Mouse (Mus musculus) heart, embryonic 11.5 days (tissue): Measurements from ENCODE around the gene Zfp467. TPM values are rescaled to one million over a fixed set of nuclear protein-coding genes. Genes with fewer than 3 reads are reported as not detected.

ENCODE experiments used
- ATAC-seq: fragments of 200-750 bp; cut with Nextera tagmentation; replicated peaks from 2 replicates; pipeline ENCODE4 v1.8.0; 2017; ENCODE audit warnings: moderate library complexity; ENCODE audit not compliant: insufficient number of reproducible peaks, low FRiP score, low TSS enrichment
- H3K27ac ChIP-seq: fragments of 300-500 bp; sonication (generic); 2 replicates; pipeline ENCODE4 v1.5.1; 2014; ENCODE audit warnings: mild to moderate bottlenecking, low read depth, low read length
- H3K27me3 ChIP-seq: fragments of 300-500 bp; sonication (generic); 2 replicates; pipeline ENCODE4 v1.6.1; 2014; ENCODE audit warnings: mild to moderate bottlenecking, low read length, mixed read lengths; ENCODE audit not compliant: control insufficient read depth, insufficient read depth
- H3K36me3 ChIP-seq: fragments of 300-500 bp; sonication (generic); 2 replicates; pipeline ENCODE4 v1.6.1; 2014; ENCODE audit warnings: mild to moderate bottlenecking, low read length, moderate library complexity, mixed read lengths; ENCODE audit not compliant: control insufficient read depth, insufficient read depth
- H3K4me1 ChIP-seq: fragments of 300-500 bp; sonication (generic); 2 replicates; pipeline ENCODE4 v1.6.1; 2014; ENCODE audit warnings: low read length; ENCODE audit not compliant: control insufficient read depth, insufficient read depth
- H3K4me2 ChIP-seq: fragments of 300-500 bp; sonication (generic); 2 replicates; pipeline ENCODE4 v1.6.1; 2014; ENCODE audit warnings: mild to moderate bottlenecking, moderate library complexity
- H3K4me3 ChIP-seq: fragments of 300-500 bp; sonication (generic); 2 replicates; pipeline ENCODE4 v1.5.1; 2014; ENCODE audit warnings: low read depth, low read length
- H3K9ac ChIP-seq: fragments of 300-500 bp; sonication (generic); 2 replicates; pipeline ENCODE4 v1.6.1; 2014; ENCODE audit warnings: mild to moderate bottlenecking, low read depth, low read length, moderate library complexity
- H3K9me3 ChIP-seq: fragments of 300-500 bp; sonication (generic); replicated peaks from 2 replicates; pipeline ENCODE4 v1.6.1; 2016; ENCODE audit warnings: low read length; ENCODE audit not compliant: control insufficient read depth
- WGBS: fragments of 180-500 bp; shearing (Covaris S2); extraction: QIAGEN DNeasy Blood & Tissue Kit; methylation state at CpG from one replicate; pipeline ENCODE4 v1.1.7; 2014; ENCODE audit not compliant: insufficient replicate concordance; 5-methylcytosine and 5-hydroxymethylcytosine counted together
- polyA plus RNA-seq: library from polyadenylated mRNA; unstranded; fragments of >200 nt; fragmentation: Nextera tagmentation; extraction: Ambion mirVana; gene quantifications from 2 replicates; pipeline ENCODE4 v1.2.1, GENCODE M21; 2014

Zfp467 gene
- 17.3 and 17.8 TPM in 2 replicates for polyA plus RNA-seq

DNA sequence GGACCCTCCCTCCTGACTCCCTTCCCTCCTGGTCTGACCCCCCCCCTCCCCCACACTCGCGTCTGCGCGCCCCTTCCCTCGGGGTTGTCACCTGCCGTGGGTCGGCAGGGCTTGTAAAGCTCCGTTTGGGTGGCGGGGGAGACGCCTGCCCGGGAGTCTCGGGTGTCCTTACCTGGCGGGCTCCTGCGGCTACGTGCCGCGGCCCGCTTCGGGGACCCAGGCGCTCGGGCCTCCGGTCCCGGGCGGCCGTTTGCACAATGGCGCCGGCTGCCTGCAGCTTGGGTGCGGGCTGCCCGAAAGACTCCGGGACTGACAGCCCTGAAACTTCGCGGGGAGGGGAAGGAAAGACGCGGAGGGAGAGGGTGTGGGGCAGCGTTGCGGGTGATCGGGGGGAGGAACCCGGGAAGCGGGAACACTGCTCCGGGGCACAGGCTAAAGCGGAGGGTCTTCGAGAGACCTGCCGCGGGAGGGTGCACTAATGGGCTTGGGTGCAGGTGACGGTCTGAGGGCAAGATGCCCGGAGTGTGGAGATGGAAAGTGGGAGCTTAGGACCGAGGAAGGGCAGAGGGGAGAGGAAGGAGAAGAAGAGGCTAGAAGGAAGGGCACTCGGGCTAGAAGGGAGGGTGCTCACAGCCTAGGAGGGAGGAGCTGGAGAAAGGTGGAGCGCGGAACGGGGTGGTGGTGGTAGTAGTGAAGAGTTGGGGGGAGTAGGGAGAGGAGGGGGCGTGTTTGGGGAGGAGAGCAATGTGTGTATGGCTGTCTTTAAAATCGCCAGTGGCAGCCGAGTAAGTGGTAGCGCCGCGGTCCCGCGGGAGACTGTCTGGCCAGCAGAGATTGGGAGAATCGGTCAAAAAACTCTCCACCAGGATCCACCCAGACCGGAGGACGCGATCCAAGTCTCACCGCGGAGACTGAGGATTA lies at the start of gene Zfp467:
Gene Zfp467, minus strand, starts transcription at position 645 of the 921 bp plus-strand sequence.
- Histone ChIP-seq H3K9me3 (no peaks in the 10 kb centered on the region), H3K4me2 (peak within 1 kb of the TSS; percentile 94), H3K27ac (peak within 1 kb of the TSS; percentile 84), H3K9ac (peak within 1 kb of the TSS; percentile 85), H3K36me3 (peaks cover 11% of the 10 kb centered on the region), H3K27me3 (no peaks in the 10 kb centered on the region), H3K4me3 (peak within 1 kb of the TSS; percentile 77), H3K4me1 (peaks cover 11% of the 10 kb centered on the region; the same call in 1 of the 2 replicates)
- ATAC-seq, result peak; percentile 24; the same call in 1 of the 2 replicates
- under 1% methylated on average over 64 of the region's 65 CpGs for WGBS

DNA sequence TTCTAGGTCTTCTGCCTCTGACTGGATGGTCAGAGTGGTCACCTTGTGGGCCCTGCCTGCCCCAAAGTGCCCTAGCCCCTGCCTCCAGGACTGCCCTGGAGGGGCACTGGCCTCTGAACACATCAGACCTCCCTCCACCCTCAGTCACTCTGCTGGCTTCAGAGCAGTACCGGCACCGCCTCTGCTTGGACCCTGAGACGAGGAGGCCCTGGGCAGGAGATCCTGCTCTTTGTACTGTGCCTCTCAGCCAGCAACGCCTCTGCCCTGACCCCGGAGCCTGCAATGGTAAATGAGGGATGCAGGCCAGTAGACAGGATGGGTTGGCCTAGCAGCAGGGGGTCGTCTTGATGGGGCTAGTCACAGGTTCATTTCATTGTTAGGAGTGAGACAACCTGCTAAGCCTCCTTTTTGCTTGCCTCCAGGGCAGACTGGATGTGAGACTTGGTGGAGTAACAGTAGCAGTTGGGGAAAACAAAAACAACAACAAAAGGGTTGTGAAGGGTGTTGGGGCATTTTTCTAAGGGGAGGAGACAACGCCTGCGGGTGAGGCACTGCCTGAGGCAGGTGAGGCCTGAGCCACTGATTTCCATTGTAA lies 47.6 kb upstream of the Zfp467 start:
- Histone ChIP-seq H3K4me2 (no peak overlapping the region), H3K27ac (no peak overlapping the region), H3K4me1 (peaks cover 5% of the 10 kb centered on the region; the same call in 1 of the 2 replicates), H3K4me3 (no peak overlapping the region), H3K9ac (no peak overlapping the region), H3K36me3 (no peaks in the 10 kb centered on the region), H3K9me3 (no peaks in the 10 kb centered on the region), H3K27me3 (peaks cover 6% of the 10 kb centered on the region; the same call in 1 of the 2 replicates)
- WGBS, result 30% methylated on average over 8 of the region's 8 CpGs
- ATAC-seq, result no peak

DNA sequence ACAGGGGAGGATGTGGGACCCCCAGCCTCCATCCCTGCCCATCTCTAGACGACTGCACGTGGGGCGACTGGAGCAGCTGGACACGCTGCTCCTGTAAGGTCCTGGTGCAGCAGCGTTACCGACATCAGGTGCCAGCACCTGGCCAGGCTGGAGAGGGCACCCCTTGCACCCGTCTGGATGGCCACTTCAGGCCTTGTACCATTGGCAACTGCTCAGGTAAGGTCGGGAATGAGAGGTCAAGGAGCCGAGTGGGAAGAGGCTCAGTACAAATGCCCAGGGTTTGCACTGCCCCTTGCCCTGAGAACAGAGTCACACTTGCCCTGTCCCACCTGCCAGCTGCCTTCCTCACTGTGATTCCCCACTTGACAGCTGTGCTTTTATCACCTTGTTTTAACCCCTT lies 45.7 kb upstream of the Zfp467 start:
- Histone ChIP-seq H3K9ac (no peak overlapping the region), H3K9me3 (no peaks in the 10 kb centered on the region), H3K4me3 (no peak overlapping the region), H3K36me3 (no peaks in the 10 kb centered on the region), H3K4me2 (no peak overlapping the region), H3K27me3 (peaks cover 6% of the 10 kb centered on the region; the same call in 1 of the 2 replicates), H3K4me1 (peaks cover 14% of the 10 kb centered on the region), H3K27ac (no peak overlapping the region)
- WGBS, result 53% methylated on average over 9 of the region's 9 CpGs
- ATAC-seq, result no peak

DNA sequence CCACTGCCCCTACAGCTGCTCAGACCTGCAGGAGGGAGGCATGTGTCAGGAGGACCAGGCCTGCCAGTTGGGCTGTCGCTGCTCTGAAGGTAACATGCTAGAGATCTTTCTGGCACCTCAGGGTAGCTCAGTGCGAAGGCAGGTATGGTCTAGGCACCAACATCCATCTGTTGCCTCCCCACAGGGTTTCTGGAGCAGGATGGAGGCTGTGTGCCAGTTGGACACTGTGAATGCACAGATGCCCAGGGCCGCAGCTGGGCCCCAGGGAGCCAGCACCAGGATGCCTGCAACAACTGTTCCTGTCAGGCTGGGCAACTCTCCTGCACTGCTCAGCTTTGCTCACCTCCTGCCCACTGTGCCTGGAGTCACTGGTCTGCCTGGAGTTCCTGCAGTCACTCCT lies 44.1 kb upstream of the Zfp467 start:
- peaks cover 10% of the 10 kb centered on the region for H3K27me3 ChIP-seq
- H3K9ac ChIP-seq, result no peak overlapping the region
- H3K9me3 ChIP-seq, result no peaks in the 10 kb centered on the region
- no peak for ATAC-seq
- H3K36me3 ChIP-seq, result no peaks in the 10 kb centered on the region
- H3K27ac ChIP-seq, result no peak overlapping the region
- no peak overlapping the region for H3K4me3 ChIP-seq
- H3K4me2 ChIP-seq, result no peak overlapping the region
- 88% methylated on average over 3 of the region's 3 CpGs for WGBS
- peaks cover 14% of the 10 kb centered on the region for H3K4me1 ChIP-seq

DNA sequence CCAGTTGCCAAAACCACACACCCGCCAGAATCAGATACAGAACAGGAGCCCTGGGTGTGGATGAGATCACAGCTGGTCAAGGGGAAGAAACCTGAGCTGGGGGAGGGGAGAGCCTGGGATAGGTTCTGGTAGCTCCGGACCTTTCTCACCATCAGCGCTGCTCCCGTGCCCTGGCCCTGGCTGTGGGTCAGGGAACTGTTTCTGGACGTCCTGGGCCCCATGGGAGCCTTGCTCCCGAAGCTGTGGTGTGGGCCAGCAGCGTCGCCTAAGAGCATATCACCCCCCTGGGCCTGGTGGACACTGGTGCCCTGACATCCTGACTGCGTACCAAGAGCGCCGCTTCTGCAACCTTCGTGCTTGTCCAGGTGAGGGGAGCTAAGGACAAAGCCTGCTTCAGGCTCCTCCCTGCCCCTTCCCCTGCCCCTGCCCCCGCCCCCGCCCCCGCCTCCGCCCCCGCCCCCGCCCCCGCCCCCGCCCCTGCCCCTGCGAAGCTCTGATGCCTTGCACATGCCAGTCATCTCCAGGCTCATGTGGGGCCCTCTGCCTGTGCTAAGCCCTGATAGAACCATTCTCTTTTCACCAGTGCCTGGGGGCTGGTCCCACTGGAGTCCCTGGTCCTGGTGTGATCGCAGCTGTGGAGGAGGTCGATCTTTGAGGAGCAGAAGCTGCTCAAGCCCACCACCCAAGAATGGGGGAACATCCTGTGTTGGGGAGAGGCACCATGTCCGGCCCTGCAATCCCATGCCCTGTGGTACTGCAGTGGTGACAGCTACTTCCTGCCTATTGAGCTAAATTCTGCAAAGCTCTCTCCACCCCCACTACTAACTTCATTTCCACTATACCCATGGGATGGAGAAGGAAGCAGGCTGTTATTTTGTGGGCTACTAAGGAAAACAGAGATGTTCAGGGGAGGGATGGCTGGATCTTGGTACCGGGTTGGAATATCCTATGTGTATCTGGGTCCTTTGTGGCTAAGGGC lies 42.4 kb upstream of the Zfp467 start:
- H3K27ac ChIP-seq, result peak overlapping the region; percentile 46; the same call in 1 of the 2 replicates
- no peaks in the 10 kb centered on the region for H3K36me3 ChIP-seq
- peak; percentile 52 for ATAC-seq
- peak overlapping the region; percentile 64 for H3K9ac ChIP-seq
- no peaks in the 10 kb centered on the region for H3K9me3 ChIP-seq
- H3K4me2 ChIP-seq, result peak overlapping the region; percentile 63
- peaks cover 13% of the 10 kb centered on the region for H3K27me3 ChIP-seq
- 11% methylated on average over 16 of the region's 25 CpGs for WGBS
- H3K4me3 ChIP-seq, result peak overlapping the region; percentile 21
- H3K4me1 ChIP-seq, result peaks cover 14% of the 10 kb centered on the region

DNA sequence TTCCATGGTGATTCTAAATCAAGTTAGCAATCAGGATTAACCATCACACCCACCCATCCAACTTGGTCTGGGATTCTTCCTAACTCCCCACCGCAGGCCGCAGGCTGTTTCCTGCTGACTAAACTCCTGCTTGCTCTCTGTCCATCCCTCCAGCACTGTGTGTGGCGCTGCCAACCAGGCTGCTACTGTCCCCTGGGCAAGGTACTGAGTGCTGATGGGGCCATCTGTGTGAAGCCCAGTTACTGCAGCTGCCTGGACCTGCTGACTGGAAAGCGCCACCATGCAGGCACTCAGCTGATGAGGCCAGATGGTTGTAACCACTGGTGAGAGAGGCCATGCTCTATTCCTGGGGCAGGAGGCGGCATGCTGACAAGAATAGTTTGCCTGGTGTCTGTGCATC lies 36.9 kb upstream of the Zfp467 start:
- no peak for ATAC-seq
- H3K9ac ChIP-seq, result no peak overlapping the region

DNA sequence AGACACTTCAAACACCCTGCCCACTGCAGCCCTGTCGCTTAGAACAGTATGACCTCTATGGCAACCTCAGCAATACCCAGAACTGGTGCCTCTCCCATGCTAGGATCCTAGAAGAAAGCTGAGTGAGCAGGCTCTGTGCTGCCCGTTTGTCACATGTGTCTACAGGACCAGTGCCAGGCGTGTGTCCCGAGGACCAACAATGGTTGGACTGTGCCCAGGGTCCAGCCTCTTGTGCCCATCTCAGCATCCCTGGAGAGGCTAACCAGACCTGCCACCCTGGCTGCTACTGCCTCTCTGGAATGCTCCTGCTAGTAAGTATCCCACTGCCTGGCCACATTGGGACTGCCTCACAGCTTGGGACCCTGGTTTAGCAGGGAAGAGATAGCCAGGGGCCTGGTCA lies 32.8 kb upstream of the Zfp467 start:
- 70% methylated on average over 4 of the region's 4 CpGs for WGBS
- Histone ChIP-seq H3K9me3 (no peaks in the 10 kb centered on the region), H3K27me3 (no peaks in the 10 kb centered on the region; the same call in none of the 2 replicates), H3K4me1 (peaks cover 5% of the 10 kb centered on the region), H3K4me2 (no peak overlapping the region), H3K36me3 (no peaks in the 10 kb centered on the region), H3K4me3 (no peak overlapping the region), H3K27ac (no peak overlapping the region), H3K9ac (no peak overlapping the region)
- ATAC-seq, result no peak

More for the DNA sequence above, 36.9 kb upstream of the Zfp467 start:
- 70% methylated on average over 5 of the region's 5 CpGs for WGBS
- peaks cover 5% of the 10 kb centered on the region; the same call in 1 of the 2 replicates for H3K4me1 ChIP-seq
- peaks cover 6% of the 10 kb centered on the region for H3K27me3 ChIP-seq
- no peaks in the 10 kb centered on the region for H3K9me3 ChIP-seq
- H3K4me2 ChIP-seq, result no peak overlapping the region
- no peak overlapping the region for H3K4me3 ChIP-seq
- no peaks in the 10 kb centered on the region for H3K36me3 ChIP-seq
- H3K27ac ChIP-seq, result no peak overlapping the region

DNA sequence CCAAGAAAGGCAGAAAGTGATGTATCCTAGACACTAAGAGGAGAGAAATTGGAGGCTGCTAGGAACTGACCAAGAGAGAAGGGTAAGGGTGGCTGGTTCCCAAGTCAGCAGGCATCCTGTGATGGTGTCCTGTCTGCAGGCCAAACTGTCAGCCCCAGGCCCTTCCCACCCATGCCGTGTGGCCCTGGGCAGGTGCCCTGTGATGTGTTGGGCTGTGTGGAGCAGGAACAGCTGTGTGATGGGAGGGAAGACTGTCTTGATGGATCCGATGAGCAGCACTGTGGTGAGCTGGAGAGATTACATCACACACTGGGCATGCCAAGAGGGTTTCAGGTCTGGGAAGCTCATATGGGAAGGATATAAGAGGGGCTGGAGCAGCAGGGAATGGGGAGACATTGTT lies 25.1 kb upstream of the Zfp467 start:
- Histone ChIP-seq H3K9ac (no peak overlapping the region), H3K4me3 (no peak overlapping the region), H3K27ac (no peak overlapping the region), H3K9me3 (no peaks in the 10 kb centered on the region), H3K4me2 (no peak overlapping the region), H3K4me1 (peaks cover under 1% of the 10 kb centered on the region), H3K36me3 (no peaks in the 10 kb centered on the region), H3K27me3 (no peaks in the 10 kb centered on the region; the same call in 1 of the 2 replicates)
- WGBS, result 77% methylated on average over 2 of the region's 2 CpGs
- ATAC-seq, result no peak
